Mouse (Mus musculus) right cerebral cortex, postnatal 10 days (tissue): ENCODE measurements around the gene Ltk.

Experiments
- DNase-seq, 2 experiments: peaks; one replicate each; pipeline ENCODE4 v3.0.0; 2021; ENCODE audit warnings: low spot score in 2 of 2

Gene Ltk

DNA sequence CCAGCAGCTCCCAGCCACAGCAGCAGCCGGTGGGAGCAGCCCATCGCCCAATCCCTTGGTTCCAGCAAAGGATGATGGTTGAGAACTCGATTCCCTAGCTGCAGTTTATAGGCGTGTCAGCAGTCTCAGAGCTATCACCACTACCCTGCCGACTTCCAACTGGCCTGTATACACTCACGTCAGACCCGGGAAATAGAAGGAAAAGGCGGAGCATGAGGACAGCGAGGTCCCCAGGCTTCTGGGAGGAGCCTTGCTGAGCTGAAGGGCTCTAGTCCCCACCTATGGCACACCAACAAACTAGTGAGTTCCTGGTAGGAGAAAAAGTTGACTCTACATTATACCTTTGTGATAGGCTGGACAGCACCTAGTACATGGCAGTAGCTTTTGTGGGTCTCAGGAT is at the start of gene Ltk:
Gene Ltk, minus strand, starts transcription at position 181 of the 400 bp plus-strand sequence.
- no peak for DNase-seq

DNA sequence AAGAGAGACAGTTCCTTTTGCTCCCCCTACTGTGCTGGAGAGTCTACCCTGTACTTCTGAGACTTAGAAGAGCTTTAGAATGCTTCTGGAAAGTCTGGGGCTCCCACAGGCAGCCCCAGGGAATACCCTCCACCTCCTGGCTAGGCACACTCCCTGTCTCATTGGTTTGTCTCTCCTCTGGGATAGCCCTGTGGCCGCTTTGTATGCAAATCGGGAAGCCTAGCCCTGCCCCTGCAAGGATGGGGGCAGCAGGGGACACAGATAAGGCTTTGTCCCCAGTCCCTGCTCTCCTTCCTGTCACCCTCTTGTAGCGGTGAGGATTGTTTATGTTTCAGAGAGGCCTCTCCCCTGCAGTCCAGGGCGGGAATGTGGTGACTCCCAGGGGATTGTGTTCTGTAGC is 48.6 kb upstream of the Ltk start:
- DNase-seq, result no peak

DNA sequence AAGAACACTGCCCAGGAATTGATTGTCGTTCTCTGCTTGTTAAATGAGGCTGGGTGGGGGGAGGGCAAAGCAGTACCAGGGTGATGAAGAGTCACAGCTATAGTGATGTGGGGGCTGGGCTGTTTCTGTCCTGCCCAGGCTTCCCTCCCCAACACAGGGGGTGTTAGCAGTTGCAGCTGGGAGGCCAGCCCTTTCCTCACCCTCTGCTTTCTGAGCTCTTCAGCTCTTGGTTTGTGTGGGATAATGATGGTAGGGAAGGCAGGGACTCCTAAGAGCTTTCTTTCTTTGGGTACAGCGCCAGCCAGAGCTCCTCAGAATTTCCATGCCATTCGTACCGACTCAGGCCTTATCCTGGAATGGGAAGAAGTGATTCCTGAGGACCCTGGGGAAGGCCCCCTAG is 48.2 kb upstream of the Ltk start:
- DNase-seq, result no peak

DNA sequence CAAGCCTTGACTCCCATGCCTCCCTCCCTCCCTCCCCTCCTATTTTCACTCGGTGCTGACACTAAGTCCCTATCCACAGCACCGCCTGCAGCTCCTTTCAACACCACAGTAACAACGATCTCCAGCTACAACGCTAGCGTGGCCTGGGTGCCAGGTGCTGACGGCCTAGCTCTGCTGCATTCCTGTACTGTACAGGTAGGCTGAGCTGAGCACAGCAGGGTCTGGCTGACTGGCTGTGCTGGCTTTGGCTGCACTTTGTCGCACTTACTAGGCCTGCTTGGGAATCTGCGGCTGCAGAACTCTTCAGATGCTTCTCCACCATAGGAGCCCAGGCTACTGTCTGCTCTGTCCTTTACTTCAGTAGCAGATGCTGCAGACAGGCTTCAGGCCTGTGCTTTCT is 45.3 kb upstream of the Ltk start:
- no peak for DNase-seq

DNA sequence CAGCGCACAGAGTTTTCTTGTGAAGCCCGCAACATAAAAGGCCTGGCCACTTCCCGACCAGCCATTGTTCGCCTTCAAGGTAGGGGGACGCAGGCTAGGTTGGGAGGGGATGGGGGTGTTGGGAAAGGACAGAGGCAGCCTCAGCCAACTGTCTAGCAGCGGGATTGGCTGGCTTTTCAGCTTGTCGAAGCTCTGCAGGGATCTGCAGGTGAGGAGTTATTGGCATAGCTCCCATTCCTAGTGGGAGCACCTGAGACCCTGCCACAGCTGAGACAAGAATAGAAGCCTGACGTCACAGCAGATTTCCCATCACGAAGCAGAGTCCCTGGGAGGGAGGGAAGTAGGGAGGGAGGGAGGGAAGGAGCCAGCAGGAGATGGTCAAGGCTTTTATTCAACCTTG is 44.5 kb upstream of the Ltk start:
- no peak for DNase-seq

DNA sequence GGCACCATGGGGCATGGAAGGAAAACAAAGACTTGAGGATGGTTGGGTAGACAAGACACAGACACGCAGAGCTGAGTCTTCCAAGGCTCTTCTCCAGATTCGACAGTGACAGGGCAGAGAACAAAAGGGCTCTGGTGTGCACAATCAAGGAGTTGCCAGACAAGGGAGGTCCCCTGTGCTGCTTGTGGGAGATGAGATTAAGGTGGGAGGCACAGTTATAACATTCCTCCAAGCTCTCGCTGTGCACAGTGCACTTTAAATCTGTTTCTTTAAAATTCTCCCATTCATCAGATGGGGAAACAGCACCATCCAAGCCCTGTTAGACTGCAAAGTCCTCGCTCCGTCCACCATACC is 44.0 kb upstream of the Ltk start:
- DNase-seq, result no peak

DNA sequence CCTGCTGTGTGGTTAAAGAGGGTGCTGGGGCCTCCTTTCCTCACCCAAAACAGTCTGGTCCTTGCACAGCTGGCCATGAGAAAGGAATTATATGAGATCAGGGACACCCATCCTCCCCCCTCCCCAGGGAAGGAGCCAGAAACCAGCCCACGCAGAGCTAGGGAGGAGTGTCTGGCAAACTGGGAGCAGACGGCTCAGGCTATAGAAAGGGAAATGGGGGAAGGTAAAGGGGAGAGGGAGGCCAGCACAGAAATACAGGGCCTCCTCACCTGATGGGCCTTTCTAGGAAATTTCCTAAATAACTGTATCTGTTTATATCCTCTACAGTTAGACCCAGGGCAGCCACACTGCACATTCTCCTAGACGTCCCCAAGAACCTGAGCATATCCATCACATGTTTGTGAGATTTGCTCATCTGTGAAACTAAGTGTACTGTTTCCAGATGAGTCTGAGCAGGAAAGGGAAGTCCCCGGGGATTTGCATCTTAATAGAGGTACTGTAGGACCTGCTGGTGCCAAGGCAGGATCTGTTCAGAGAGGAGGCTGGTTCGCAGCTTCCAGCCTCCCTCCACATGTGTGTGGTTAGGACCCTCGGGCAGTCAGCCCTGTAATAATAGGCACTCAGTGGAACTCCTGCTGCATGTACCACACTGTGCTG is 43.5 kb upstream of the Ltk start:
- peak; percentile 62 to 67 for DNase-seq

DNA sequence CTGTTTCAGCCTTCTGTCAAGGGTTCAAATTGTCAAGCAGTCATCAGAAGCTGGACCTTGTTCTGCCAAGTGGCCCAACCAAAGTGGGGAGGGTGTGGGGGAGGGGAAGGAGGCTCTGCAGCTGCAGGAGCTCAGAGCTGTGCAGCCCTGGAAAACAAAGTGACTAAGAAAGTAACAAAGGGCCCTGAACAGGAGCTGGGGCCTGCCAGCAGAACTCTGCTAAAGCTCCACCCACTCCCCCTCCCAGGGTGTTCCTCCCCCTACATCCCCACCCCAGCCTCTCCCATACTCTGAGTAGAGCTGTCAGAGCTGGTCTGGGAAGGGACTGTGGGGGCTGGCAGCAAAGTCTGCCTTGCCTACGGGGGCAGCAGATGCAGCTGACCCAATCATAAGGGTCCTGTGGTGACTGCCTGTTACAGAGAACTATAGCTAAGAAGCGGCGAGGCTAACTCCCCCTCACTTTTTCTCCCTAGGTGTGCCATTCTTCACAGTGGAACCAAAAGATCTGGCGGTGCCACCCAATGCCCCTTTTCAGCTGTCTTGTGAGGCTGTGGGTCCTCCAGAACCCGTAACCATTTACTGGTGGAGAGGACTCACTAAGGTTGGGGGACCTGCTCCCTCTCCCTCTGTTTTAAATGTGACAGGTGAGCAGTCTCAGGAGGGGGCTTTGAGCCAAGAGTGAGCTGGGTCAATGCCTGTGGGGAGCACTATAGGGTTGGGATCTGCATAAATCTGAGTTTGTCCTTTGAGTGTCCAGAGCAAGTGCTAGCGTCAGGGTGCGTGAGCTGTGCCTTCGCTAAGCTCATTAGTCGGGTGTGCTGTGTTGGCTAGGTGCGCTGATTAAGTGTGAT is 42.8 kb upstream of the Ltk start:
- no peak for DNase-seq

DNA sequence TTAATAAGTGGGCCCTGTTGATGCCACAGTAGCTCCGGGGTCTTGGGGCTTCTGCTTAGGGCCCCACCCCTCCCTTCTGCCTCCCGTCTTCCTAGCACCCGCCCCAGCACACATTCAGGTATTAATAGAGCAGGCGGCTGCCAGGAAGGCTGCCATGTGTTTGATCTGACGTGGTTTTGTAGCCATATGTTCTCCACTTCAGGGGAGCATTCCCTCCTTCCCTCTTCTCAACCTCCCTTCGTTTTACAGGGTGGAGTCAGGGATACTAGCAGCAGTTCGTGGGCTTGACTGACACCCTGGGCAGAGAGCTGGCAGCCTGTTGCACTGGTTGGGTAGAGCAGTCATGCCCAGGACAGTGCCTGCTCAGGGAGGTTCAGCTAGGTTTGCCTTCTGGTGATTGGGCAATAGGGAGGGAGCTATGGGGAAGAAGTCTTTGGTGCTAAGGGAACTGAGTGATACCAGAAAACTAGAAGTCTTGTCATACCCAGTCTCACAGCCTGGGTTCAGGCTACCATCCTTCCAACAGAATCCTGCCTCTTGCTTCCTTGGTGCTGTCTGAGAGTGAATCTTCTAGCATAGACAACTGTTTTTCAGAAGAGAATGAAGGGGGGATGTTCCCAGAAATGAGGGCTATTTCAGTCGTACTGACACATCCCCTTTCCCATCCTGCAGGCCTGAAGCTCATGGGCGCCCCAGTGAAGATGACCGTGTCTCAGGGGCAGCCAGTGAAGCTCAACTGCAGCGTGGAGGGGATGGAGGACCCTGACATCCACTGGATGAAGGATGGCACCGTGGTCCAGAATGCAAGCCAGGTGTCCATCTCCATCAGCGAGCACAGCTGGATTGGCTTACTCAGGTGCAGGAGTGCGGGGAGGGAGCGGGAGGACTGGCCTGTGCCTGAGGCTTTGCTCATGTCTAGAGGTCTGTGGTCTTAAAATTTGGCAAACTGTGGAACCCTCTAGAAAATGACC is 40.9 kb upstream of the Ltk start:
- peak; percentile 68 to 80 for DNase-seq

DNA sequence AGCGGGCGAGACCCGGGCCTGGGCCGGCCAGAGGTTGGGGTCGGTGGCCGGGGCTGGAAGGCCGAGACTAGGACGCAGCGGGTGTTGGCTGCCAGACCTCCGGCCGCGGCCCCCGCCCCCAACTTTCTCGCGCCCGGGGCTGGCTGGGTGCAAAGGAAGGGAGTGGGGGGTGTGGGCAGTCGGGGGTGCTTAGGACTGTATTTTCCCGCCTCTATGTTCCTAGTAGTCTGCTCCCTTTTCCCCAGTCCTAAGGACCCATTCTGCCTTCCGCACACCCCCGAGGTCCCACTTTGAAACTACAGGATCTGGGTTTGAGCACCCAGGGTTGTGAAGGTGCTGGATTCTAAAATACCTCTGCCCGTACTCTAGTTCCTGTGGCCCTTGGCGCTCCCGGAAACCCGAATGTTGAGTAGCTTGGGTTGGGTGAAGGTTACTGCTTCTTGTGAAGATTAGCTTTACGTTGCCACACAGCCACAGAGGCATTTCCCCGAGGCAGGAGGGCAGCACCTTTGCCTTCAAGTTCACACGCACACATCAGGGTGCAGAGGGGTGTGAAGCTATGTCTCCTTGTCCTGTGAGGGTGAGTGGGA is 39.8 kb upstream of the Ltk start:
- DNase-seq, result no peak

DNA sequence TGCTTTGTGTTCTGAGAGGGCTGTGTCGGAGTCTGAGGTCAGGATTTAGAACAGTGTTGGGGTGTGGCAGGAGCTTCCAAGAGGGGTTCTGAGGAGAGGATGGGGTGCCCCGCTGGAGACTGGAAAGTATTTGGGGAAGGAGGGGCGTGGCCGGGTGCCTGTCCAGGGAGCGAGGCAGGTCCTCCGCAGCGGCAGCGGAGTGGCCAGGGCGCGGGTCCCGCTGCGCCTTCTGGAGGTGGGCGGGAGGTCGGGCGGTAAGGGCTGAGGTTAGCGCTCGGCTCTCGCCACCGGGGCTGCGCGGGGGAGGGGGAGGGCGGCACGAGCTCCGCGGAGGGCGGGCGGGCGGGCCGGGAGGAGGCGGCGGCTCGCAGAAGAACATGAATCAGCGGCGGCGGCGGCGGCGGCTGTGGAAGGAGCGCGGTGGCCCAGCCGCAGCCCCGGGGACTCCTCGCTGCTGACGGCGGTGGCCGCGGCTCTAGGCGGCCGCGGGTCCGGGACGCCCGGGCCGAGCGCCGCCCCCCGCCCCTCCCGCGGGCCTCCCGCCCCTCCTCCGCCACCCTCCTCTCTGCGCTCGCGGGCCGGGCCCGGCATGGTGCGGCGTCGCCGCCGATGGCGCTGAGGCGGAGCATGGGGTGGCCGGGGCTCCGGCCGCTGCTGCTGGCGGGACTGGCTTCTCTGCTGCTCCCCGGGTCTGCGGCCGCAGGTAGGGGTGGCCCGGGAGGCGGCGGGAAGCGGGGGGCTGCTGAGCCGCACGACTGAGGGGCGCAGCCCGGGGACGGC is 39.1 kb upstream of the Ltk start:
- peak in 1 of 2 experiments; percentile 45 for DNase-seq

DNA sequence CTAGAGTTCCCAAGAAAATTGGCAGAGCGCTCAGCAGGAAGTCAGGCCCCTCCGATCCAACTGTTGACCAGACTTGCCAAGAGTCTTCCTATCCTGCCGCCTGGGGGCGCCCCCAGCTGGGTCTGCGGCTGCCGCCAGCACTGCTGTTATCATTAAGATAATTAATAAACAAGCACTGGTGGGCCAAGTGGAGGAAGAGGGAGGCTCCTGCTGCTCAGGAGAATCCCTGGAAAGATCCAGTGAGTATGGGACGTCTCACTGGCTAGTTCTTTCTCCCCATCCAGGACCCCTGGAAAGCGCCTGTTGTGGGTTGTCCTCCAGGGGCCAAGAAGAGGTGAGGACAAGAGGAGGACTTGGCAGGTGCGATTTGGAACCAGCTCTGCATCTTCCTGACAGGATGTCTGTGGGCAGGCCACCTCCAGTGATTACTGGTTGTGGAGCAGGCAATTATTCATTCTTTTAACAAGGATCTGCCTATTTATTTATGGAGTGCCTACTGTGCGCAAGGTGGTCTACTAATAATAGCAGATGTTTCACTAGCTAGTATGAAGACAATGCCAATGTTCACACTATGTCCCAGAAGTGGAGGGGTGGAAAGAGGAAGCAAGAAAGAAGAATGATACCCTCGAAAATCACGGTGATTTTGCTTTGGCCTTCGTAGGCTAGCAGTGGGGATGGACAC is 38.2 kb upstream of the Ltk start:
- DNase-seq, result peak; percentile 65 to 70

DNA sequence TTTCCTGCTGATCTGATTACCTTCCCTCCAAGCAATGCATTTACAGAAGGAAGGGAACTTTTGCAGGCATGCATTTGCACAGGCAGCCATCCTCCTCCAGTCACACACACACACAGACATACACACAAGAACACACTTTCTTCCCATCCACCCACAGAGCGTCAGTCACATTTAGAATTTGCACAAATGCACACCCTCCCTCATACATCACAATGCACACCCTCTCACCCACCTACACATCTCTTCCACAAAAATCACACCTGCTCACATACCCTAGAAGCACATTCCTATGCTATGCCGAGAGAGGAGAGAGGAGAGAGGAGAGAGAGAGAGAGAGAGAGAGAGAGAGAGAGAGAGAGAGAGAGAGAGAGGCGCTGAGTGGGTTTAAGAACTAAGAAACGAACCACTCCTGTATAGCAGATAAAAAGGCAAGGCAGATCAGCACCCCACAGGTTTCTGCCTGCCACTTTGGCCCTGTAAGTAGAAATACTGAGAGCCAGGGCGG is 37.1 kb upstream of the Ltk start, which contains the start of gene Tyro3:
Gene Tyro3, plus strand, starts transcription at position 455 of the 505 bp plus-strand sequence.
- no peak for DNase-seq

DNA sequence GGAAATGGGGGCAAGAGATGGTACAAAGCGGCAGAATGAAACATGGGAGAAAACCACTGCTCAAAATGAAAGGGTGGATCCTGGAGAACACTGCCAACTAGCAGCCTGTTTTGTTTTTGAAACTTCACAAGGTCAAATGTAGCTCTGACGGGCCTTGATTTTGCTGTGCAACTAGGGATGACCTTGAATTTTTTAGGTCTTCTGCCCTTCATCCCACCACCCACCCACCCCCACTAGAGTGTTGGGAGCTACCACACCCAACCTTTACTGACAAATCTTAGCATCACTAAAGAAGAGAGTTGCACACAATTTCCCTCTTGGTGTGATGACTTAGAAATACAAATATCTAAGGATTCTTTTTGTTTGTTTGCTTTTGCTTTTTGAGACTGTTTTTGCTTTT is 29.8 kb upstream of the Ltk start:
- no peak for DNase-seq

DNA sequence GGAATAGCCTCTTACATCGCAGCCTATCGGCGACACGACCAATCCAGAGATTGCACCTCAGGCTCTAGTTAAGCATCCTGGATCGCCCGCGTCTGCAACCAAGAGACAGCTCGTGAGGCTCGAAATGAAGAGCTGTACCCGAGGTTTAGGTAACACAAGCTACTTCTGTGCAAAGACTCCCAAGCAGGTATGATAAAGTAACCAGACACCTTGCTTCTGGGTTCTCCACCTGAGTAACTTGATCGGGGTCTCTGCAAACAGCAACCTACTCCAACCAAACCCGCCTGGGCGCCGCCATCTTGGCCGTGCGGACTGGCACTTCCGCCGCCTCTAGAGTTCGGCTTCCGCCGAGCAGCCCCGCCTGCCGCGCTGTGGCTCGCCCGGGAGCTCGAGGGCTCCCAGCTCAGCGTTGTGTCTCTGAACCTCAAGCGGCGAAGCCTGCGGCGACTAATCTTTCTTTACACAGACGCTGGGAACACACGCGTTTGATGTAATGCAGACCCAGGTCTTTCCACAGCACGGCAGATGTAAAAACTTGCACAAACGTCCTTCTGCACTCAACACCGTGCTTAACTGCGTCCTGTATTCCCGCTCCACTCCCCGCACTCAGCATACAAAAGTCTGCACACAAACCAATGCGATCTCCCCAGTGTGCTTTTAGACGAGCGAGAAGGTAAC is 27.1 kb upstream of the Ltk start, which contains the start of gene Rpap1:
Gene Rpap1, minus strand, starts transcription at position 332 of the 678 bp plus-strand sequence.
- peak; percentile 88 to 90 for DNase-seq

DNA sequence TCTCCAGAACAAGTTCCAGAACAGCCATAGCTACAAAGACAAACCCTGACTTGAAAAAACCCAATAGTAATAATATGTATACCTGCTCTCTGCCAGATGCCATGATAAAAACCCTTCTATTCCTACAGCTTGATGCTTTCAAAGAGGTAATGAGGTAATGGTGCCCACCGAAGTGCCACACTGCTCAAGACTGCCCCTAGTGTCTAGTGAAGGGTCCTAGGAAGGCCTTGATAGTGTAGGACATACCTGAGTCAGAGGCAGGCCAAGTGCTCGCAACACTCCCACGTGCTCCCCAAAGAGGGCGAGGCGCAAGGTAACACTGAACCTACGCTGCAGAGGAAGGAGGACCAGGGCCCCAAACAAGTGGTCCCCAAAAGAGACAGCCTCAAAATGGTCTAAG is 7.0 kb upstream of the Ltk start:
- DNase-seq, result no peak

DNA sequence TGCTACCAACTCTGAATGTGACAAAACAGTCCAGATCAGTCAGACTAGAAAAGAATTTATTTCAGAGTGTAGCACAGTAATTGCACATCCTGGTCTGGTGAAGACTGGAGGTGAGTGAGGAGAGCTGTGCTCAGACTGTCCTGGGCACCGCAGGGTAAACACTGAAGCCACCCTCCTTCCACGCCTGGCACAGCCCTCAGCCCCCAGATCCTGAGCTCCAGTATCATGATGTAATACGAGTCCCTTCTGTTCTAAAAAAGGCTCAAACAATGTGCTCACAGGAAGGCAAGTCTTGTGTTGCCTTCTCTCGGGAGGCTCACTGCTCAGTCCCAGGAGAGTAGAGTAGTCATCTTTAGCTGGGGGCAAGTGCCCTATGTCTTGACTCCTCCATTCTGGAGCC is 3.7 kb upstream of the Ltk start:
- DNase-seq, result no peak

DNA sequence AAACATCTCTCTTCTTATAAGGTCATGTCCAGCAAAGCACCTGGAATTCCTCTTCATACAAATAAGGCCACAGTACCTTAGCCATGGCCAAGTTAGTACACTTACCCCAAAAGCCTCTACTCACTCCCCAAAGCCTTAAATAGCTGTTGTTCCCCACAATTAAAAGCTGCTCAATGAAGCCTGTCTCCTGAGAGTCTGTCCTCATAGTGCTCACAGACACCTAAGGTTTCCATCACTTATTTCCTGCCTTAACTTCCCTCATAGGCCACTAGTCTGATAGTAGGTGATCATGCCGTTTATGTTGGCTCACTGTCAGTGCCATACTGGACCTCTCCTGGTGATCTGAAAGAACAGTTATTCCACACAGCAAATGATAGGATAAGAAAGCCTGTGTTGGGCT is 2.0 kb upstream of the Ltk start:
- DNase-seq, result no peak
